Mouse (Mus musculus) embryo, embryonic 11 days (tissue): Measurements from ENCODE around the gene Pnliprp2.

Source experiments
- DNase-seq: peaks from one replicate; pipeline ENCODE4 v3.0.0-alpha.2; 2015

Gene Pnliprp2

GRCm38 (mm10) chr19:58759423-58759822, at the start of gene Pnliprp2:
Gene Pnliprp2 (plus strand): TSS chr19:58759719.
- no peak for DNase-seq

- no peak for DNase-seq
These were observed 41.6 kb upstream of the Pnliprp2 start for GRCm38 (mm10) chr19:58717925-58718324.

GRCm38 (mm10) chr19:58720439-58720838, 39.1 kb upstream of the Pnliprp2 start:
- DNase-seq, result no peak

GRCm38 (mm10) chr19:58726551-58726950, 33.0 kb upstream of the Pnliprp2 start:
- no peak for DNase-seq

GRCm38 (mm10) chr19:58727756-58728155, 31.8 kb upstream of the Pnliprp2 start:
- no peak for DNase-seq

- DNase-seq, result no peak
These were observed 31.0 kb upstream of the Pnliprp2 start, which contains the start of gene Pnliprp1 for GRCm38 (mm10) chr19:58728445-58729031. Gene Pnliprp1 (plus strand): TSS chr19:58728887.

GRCm38 (mm10) chr19:58733216-58733615, 26.3 kb upstream of the Pnliprp2 start:
- DNase-seq, result no peak

- DNase-seq, result no peak
These were observed 21.4 kb upstream of the Pnliprp2 start for GRCm38 (mm10) chr19:58738111-58738510.

- no peak for DNase-seq
These were observed 18.5 kb upstream of the Pnliprp2 start for GRCm38 (mm10) chr19:58741036-58741435.

- no peak for DNase-seq
These were observed 16.8 kb upstream of the Pnliprp2 start for GRCm38 (mm10) chr19:58742711-58743110.

- no peak for DNase-seq
These were observed 15.8 kb upstream of the Pnliprp2 start for GRCm38 (mm10) chr19:58743736-58744135.

- DNase-seq, result no peak
These were observed 12.0 kb upstream of the Pnliprp2 start for GRCm38 (mm10) chr19:58747498-58748000.

- no peak for DNase-seq
These were observed 8.7 kb upstream of the Pnliprp2 start for GRCm38 (mm10) chr19:58750822-58751221.

GRCm38 (mm10) chr19:58751504-58751903, 8.0 kb upstream of the Pnliprp2 start:
- DNase-seq, result no peak

GRCm38 (mm10) chr19:58758871-58759270, 648 bp upstream of the Pnliprp2 start:
- no peak for DNase-seq

- peak; percentile 32 for DNase-seq
These were observed 2.8 kb downstream of the Pnliprp2 start for GRCm38 (mm10) chr19:58762316-58762715.

GRCm38 (mm10) chr19:58762848-58763541, 3.5 kb downstream of the Pnliprp2 start:
- peak; percentile 86 for DNase-seq

GRCm38 (mm10) chr19:58767329-58767728, 7.8 kb downstream of the Pnliprp2 start:
- DNase-seq, result no peak

GRCm38 (mm10) chr19:58776461-58776860, 16.9 kb downstream of the Pnliprp2 start:
- DNase-seq, result no peak

GRCm38 (mm10) chr19:58781566-58781965, 22.0 kb downstream of the Pnliprp2 start:
- no peak for DNase-seq

- DNase-seq, result no peak
These were observed 24.4 kb downstream of the Pnliprp2 start for GRCm38 (mm10) chr19:58783938-58784337.

GRCm38 (mm10) chr19:58789194-58789593, 29.7 kb downstream of the Pnliprp2 start:
- no peak for DNase-seq

- peak; percentile 24 for DNase-seq
These were observed 34.8 kb downstream of the Pnliprp2 start, which contains the start of gene 1700019N19Rik for GRCm38 (mm10) chr19:58794284-58794683. Gene 1700019N19Rik (minus strand): TSS chr19:58794461.

GRCm38 (mm10) chr19:58795114-58795669, 35.7 kb downstream of the Pnliprp2 start:
- DNase-seq, result no peak
